Mouse (Mus musculus) cerebellum, adult 2 months (tissue): Measurements from ENCODE around the gene Txnip. TPM values are rescaled to one million over a fixed set of nuclear protein-coding genes. Genes with fewer than 3 reads are reported as not detected.
A peak's percentile ranks its signal among the peaks of the same experiment; 100 is the strongest.

Experiments
- DNase-seq, 2 experiments: peaks; one replicate each; pipeline ENCODE4 v3.0.0; 2021
- H3K27ac ChIP-seq: fragments of 200-500 bp; 2 replicates; pipeline ENCODE4 v1.5.1; 2012; ENCODE audit warnings: low read length, control low read depth, inconsistent platforms; ENCODE audit not compliant: insufficient read depth
- H3K27me3 ChIP-seq: fragments of 200-500 bp; 2 replicates; pipeline ENCODE4 v1.6.1; 2012; ENCODE audit warnings: inconsistent platforms, mild to moderate bottlenecking, low read length, moderate library complexity; ENCODE audit not compliant: control insufficient read depth, insufficient read depth
- H3K4me1 ChIP-seq: fragments of 200-500 bp; 2 replicates; pipeline ENCODE4 v1.6.1; 2011; ENCODE audit warnings: low read length; ENCODE audit not compliant: control insufficient read depth, insufficient read depth
- H3K4me3 ChIP-seq: fragments of 200-500 bp; replicated peaks from 2 replicates; pipeline ENCODE3; 2011; ENCODE audit warnings: mild to moderate bottlenecking, low read depth, low read length, control low read depth; ENCODE audit not compliant: insufficient read depth
- CTCF ChIP-seq: fragments of 200-500 bp; IDR thresholded peaks from 2 replicates; pipeline ENCODE4 v1.5.1; 2011; ENCODE audit warnings: low read depth, mild to moderate bottlenecking, control low read depth, low read length, moderate library complexity, borderline replicate concordance; ENCODE audit not compliant: insufficient read depth
- POLR2A ChIP-seq: fragments of 200-500 bp; IDR thresholded peaks from 2 replicates; pipeline ENCODE4 v1.6.1; 2011; ENCODE audit warnings: low read length, control low read depth, borderline replicate concordance; ENCODE audit not compliant: insufficient read depth
- WGBS: fragments of 180-500 bp; shearing (Covaris S2); methylation state at CpG from one replicate; pipeline ENCODE4 v1.1.7; 2018; 5-methylcytosine and 5-hydroxymethylcytosine counted together
- polyA plus RNA-seq: library from polyadenylated mRNA; depleted of rRNA; stranded (reverse); fragments of >200 nt; gene quantifications from 2 replicates; pipeline ENCODE4 v1.2.3, GENCODE M21; 2012

Txnip gene
- polyA plus RNA-seq, 1 experiment, result 15.2 TPM

DNA sequence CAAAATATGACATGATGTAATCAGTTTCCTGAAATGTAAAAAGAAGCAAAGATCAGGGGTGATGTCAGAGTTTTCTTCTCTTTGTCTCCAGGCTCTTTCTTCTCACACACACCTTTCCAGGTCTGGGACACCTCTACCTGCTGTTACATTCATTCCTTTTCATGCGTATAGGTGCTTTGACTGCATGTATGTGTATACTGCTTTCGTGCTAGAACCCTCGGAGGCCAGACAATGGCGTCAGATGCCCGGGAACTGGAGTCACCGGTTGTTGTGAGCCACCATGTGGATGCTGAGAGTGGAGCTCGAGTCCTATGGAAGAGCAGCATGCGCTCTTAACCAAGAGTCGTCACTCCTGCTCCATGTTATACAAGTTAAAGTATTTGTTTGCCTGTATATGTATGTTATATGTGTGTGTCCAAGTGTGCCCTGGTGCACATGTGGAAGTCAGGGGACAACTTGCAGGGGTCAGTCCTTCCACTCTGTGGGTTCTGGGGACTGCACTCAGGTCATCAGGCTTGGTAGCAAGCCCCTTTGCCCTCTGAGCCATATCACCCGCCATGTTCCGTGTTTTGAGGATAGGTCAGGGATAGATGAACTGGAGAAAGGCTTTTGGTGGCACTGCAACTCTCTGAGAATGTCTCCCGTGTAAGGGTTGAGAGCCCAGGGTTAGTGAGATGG lies 20.9 kb downstream of the Txnip start:
- Histone ChIP-seq H3K27me3 (no peaks in the 10 kb centered on the region), H3K27ac (no peak overlapping the region), H3K4me1 (peaks cover 9% of the 10 kb centered on the region), H3K4me3 (no peak overlapping the region)
- 81% methylated on average over 12 of the region's 12 CpGs for WGBS
- DNase-seq, result no peak
- TF ChIP-seq CTCF, result no peak
- TF ChIP-seq POLR2A, result no peak

DNA sequence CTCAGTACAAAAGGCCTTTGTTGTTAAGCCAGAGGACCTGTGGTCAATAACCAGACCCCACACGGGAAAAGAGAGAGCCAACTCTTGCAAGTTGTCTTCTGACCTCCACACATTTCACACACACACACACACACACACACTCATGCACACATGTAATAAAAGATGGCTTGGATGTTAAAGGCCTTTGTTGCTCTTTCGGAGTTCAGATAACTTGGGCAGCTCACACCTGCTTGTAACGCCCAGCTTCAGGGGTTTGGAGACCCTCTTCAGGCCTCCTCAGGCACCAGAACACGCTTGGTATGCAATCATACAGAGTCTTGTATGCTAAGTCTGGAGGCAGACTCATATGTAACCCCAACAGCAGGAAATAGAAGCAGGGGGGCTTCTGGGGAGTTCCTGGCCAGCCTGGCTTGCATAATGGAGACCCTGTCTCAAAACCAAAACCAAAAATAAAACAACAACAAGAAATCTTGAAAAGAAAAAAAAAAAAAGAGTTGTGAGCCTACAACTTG lies 21.5 kb downstream of the Txnip start:
- Histone ChIP-seq H3K27ac (no peak overlapping the region), H3K27me3 (no peaks in the 10 kb centered on the region), H3K4me1 (peaks cover 9% of the 10 kb centered on the region), H3K4me3 (no peak overlapping the region)
- DNase-seq, result no peak
- no peak for TF ChIP-seq CTCF
- TF ChIP-seq POLR2A, result no peak
- 81% methylated on average over 4 of the region's 4 CpGs for WGBS

DNA sequence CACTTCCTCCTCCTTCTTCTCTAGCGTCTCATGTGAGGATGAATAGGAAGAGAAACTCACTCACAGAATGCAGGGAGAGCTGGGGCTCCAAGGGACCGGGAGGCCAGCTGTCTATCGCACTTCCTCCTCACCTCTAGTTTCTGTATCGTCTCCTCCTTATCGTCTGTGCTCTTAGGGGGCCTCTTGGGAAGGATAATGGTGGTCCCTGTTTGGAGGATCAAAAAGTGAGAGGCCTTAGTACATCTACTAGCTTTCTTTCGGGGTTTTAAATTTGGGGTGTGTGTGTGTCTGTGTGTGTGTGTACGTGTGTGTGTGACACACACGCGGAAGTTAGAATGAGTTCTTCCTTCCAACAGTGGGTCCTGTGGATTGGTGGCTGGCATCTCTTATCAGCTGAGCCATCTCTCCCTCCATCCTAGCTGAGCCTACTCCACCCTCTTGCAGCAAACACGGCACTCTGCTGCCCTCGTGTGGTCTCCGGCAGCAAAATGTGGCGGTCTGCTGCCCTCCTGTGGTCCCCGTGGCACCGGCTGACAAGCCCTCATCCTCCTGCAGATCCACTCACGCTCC lies 22.2 kb downstream of the Txnip start:
- Histone ChIP-seq H3K27ac (no peak overlapping the region), H3K27me3 (no peaks in the 10 kb centered on the region), H3K4me1 (peaks cover 9% of the 10 kb centered on the region), H3K4me3 (peak overlapping the region; percentile 46)
- TF ChIP-seq POLR2A (no peak), CTCF (peak; percentile 100)
- 14% methylated on average over 16 of the region's 16 CpGs for WGBS
- DNase-seq, result peak; percentile 89 to 95

DNA sequence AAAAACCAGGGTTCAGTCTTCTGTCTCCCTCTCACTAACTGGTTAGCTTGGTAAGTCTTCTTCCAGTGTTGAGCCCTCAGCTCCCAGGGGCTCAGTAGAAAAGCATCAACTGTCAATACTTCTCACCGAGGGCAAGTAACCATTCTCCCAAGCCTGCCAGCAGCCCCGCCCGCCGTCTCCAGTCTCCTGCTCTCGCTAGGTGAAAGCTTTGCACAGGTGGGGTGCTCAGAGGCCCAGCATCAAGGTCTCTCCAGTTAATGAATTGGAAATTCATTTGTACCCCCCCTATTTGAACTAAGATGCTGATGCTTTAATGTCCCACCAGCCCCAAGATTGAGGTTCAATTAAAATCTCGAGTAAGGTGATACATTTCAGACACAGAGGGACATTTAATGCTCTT lies 23.4 kb downstream of the Txnip start:
- WGBS, result 73% methylated on average over 6 of the region's 6 CpGs
- H3K27ac ChIP-seq, result no peak overlapping the region
- no peak overlapping the region for H3K4me3 ChIP-seq
- TF ChIP-seq CTCF (no peak), POLR2A (no peak)
- no peaks in the 10 kb centered on the region for H3K27me3 ChIP-seq
- DNase-seq, result no peak
- peaks cover 9% of the 10 kb centered on the region for H3K4me1 ChIP-seq

DNA sequence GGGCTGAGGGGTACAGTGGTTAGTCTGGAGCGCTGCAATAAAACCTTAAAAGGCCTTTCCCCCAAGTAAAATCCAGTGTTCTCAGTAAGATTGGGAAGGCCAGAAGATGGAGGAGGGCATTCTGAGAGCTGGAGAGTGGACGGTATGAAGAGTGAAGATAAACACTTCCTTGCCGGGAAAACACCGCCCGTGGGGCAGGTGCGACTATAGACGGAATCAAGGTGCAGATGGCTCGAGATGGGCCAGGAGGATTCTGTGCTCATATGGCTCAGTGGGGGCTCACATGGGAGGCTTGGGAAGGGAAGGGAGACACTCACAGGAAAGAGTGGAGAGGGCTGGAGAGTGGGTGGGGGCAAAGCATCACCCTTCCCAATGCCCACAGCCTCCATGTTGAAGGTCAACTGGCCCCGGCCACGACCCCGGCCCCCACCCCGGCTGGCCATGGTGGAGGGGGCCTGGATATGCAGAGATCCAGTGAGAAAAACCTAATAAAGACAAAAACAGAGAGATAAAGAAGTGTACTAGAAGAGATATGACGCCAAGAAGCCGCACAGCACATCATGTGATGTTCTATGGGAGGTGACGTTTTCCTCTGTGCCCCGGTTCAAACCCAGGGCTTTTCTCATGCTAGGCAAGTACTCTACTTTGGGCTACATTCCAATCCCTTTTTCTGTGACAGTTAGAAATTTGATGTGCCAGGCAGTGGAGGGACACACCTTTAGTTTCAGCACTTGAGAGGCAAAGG lies 24.2 kb downstream of the Txnip start:
- 80% methylated on average over 16 of the region's 16 CpGs for WGBS
- peaks cover 4% of the 10 kb centered on the region for H3K4me1 ChIP-seq
- TF ChIP-seq POLR2A (no peak), CTCF (no peak)
- DNase-seq, result no peak
- no peak overlapping the region for H3K4me3 ChIP-seq
- H3K27me3 ChIP-seq, result no peaks in the 10 kb centered on the region
- H3K27ac ChIP-seq, result no peak overlapping the region

DNA sequence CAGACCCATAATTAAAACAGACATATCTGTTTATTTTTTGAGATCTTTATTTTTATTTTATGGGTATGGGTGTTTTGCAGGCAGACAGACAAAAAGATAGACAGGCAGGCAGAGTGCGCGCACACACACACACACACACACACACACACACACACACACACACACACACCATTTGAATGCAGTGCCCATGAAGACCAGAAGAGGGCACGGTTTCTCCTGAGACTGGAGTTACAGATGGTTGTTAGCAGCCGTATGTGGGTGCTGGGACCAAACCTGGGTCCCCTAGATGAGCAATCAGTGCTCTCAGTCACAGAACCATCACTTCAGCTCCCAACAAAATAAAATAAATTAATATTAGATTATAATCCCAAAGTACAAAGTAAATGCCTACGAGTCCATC lies 25.6 kb downstream of the Txnip start:
- no peak overlapping the region for H3K4me3 ChIP-seq
- WGBS, result 91% methylated on average over 5 of the region's 5 CpGs
- H3K4me1 ChIP-seq, result no peaks in the 10 kb centered on the region; the same call in 1 of the 2 replicates
- no peak for DNase-seq
- no peak for TF ChIP-seq POLR2A
- TF ChIP-seq CTCF, result no peak
- no peak overlapping the region for H3K27ac ChIP-seq
- no peaks in the 10 kb centered on the region; the same call in 1 of the 2 replicates for H3K27me3 ChIP-seq

DNA sequence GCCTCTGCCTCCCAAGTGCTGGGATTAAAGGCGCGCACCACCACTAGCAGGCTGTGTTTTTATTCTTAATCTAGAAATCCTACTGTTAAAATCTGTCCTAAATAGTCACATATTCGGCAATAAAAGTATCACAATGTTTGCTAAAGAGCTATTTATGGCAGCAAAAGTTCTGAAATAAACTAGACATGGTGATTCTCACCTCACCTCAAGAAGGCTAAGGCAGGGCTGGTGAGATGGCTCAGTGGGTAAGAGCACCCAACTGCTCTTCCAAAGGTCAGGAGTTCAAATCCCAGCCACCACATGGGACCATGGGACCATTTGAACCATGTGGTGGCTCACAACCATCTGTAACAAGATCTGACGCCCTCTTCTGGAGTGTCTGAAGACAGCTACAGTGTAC lies 32.9 kb downstream of the Txnip start:
- 78% methylated on average over 4 of the region's 4 CpGs for WGBS

More for the DNA sequence above, 32.9 kb downstream of the Txnip start:
- DNase-seq, result no peak
- no peak overlapping the region for H3K4me3 ChIP-seq
- TF ChIP-seq POLR2A, result no peak
- H3K27me3 ChIP-seq, result no peaks in the 10 kb centered on the region; the same call in 1 of the 2 replicates
- H3K27ac ChIP-seq, result no peak overlapping the region
- peaks cover 9% of the 10 kb centered on the region; the same call in 1 of the 2 replicates for H3K4me1 ChIP-seq
